Mouse (Mus musculus) cerebellum, adult 2 months (tissue): ENCODE results near the gene Ranbp17. TPM values are rescaled to one million over a fixed set of nuclear protein-coding genes. Genes with fewer than 3 reads are reported as not detected.

Experiments used
- DNase-seq, 2 experiments: peaks; one replicate each; pipeline ENCODE4 v3.0.0; 2021
- H3K27ac ChIP-seq: fragments of 200-500 bp; 2 replicates; pipeline ENCODE4 v1.5.1; 2012; ENCODE audit warnings: low read length, control low read depth, inconsistent platforms; ENCODE audit not compliant: insufficient read depth
- H3K27me3 ChIP-seq: fragments of 200-500 bp; 2 replicates; pipeline ENCODE4 v1.6.1; 2012; ENCODE audit warnings: inconsistent platforms, mild to moderate bottlenecking, low read length, moderate library complexity; ENCODE audit not compliant: control insufficient read depth, insufficient read depth
- H3K4me1 ChIP-seq: fragments of 200-500 bp; 2 replicates; pipeline ENCODE4 v1.6.1; 2011; ENCODE audit warnings: low read length; ENCODE audit not compliant: control insufficient read depth, insufficient read depth
- H3K4me3 ChIP-seq: fragments of 200-500 bp; replicated peaks from 2 replicates; pipeline ENCODE3; 2011; ENCODE audit warnings: mild to moderate bottlenecking, low read depth, low read length, control low read depth; ENCODE audit not compliant: insufficient read depth
- CTCF ChIP-seq: fragments of 200-500 bp; IDR thresholded peaks from 2 replicates; pipeline ENCODE4 v1.5.1; 2011; ENCODE audit warnings: low read depth, mild to moderate bottlenecking, control low read depth, low read length, moderate library complexity, borderline replicate concordance; ENCODE audit not compliant: insufficient read depth
- POLR2A ChIP-seq: fragments of 200-500 bp; IDR thresholded peaks from 2 replicates; pipeline ENCODE4 v1.6.1; 2011; ENCODE audit warnings: low read length, control low read depth, borderline replicate concordance; ENCODE audit not compliant: insufficient read depth
- WGBS: fragments of 180-500 bp; shearing (Covaris S2); methylation state at CpG from one replicate; pipeline ENCODE4 v1.1.7; 2018; 5-methylcytosine and 5-hydroxymethylcytosine counted together
- polyA plus RNA-seq: library from polyadenylated mRNA; depleted of rRNA; stranded (reverse); fragments of >200 nt; gene quantifications from 2 replicates; pipeline ENCODE4 v1.2.3, GENCODE M21; 2012

The Ranbp17 gene
- polyA plus RNA-seq, 1 experiment = 6.5 TPM

DNA sequence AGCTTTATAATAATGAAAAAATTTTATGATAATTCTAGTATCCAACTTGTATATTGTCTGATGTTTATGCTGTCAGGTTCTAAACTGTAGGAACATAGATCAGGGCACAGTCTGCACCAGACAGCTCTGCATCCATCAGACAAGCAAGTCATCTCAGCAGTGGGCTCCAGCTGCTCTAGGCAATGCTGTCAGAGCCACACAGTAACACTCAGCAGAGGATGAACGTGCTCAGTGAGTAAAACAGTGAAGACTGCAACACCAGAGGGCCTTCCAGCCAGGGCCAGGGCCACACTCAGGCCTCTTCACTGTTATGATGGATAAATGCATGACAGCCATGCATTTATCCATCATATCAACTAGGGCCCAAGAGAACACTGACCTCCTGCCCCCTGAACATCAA lies 114.2 kb downstream of the Ranbp17 start:
- Histone ChIP-seq H3K27me3 (no peaks in the 10 kb centered on the region), H3K4me1 (no peaks in the 10 kb centered on the region), H3K4me3 (no peak overlapping the region), H3K27ac (no peak overlapping the region)
- WGBS = 42% methylated on average over 1 of the region's 1 CpGs
- DNase-seq = no peak
- TF ChIP-seq CTCF = no peak
- TF ChIP-seq POLR2A = no peak

GRCm38 (mm10) chr11:33398701-33399100 lies 114.8 kb downstream of the Ranbp17 start:
- no peak for DNase-seq
- Histone ChIP-seq H3K4me3 (no peak overlapping the region), H3K27ac (no peak overlapping the region), H3K27me3 (no peaks in the 10 kb centered on the region), H3K4me1 (no peaks in the 10 kb centered on the region)
- WGBS = 71% methylated on average over 3 of the region's 3 CpGs
- TF ChIP-seq POLR2A (no peak), CTCF (no peak)

DNA sequence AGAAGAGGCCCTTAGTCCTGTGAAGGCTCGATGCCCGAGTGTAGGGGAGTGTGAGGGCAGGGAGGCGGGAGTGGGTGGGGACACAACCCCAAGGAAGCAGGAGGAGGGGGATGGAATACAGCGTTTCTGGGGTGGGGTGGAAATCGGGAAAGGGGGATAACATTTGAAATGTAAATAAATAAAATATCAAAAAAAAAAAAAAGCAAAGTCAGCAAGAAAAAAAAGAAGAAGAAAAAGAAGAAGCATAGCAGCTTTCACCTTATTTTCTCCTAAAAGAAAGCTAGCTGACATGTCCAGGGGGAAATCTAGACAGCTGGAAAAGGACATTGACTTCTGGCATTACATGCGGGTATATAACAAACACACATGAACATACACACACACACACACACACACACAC lies 117.3 kb downstream of the Ranbp17 start:
- no peaks in the 10 kb centered on the region for H3K4me1 ChIP-seq
- DNase-seq = no peak
- WGBS = 95% methylated on average over 6 of the region's 6 CpGs
- TF ChIP-seq POLR2A = no peak
- no peak for TF ChIP-seq CTCF
- H3K4me3 ChIP-seq = no peak overlapping the region
- no peaks in the 10 kb centered on the region for H3K27me3 ChIP-seq
- H3K27ac ChIP-seq = no peak overlapping the region

DNA sequence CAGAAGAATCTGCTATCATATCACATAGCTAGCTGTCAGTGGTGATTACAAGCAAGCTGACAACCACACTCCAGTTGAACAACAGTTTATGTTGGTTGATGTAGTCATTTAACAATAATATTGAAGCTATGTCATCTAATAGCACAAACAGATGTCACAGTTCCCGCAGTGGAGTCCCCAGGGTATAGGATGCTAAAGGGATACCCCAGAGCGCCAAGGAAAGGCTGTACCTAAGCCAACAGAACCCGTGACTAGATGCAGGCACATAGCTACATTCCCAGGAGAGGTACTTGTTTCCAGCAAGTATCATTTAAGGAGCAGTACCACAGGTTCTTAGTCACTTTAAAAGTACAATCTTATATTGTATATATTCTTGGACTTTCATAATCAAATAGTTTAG lies 119.5 kb downstream of the Ranbp17 start:
- no peak overlapping the region for H3K4me3 ChIP-seq
- no peak for TF ChIP-seq POLR2A
- no peak for TF ChIP-seq CTCF
- H3K27ac ChIP-seq = no peak overlapping the region
- no peak for DNase-seq
- no peaks in the 10 kb centered on the region for H3K27me3 ChIP-seq
- no peaks in the 10 kb centered on the region; the same call in 1 of the 2 replicates for H3K4me1 ChIP-seq
- 50% methylated on average over 3 of the region's 3 CpGs for WGBS

DNA sequence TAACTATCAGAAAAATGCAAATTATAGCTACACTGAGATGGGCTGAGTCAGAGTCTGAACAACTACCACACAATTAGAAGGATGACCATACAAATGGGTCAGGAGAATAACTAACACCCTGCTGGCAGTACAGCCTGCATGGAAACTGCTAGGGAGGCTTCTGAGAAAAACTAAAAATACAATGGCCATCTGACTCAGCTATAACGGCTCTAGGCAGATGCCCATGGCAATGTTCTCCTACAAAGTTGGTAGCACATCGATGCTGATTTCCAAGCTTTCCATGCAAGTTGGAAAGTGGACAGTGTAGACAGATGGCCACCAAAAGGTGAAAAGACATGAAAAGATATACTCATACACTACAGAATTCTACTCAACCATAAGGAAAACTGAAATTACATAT lies 124.9 kb downstream of the Ranbp17 start:
- H3K4me1 ChIP-seq = peaks cover 3% of the 10 kb centered on the region; the same call in 1 of the 2 replicates
- 12% methylated on average over 2 of the region's 2 CpGs for WGBS
- DNase-seq = peak; percentile 18 to 60
- no peak overlapping the region for H3K4me3 ChIP-seq
- no peak overlapping the region; the same call in 1 of the 2 replicates for H3K27ac ChIP-seq
- TF ChIP-seq CTCF (no peak), POLR2A (no peak)
- H3K27me3 ChIP-seq = no peaks in the 10 kb centered on the region

- no peaks in the 10 kb centered on the region for H3K27me3 ChIP-seq
- 79% methylated on average over 5 of the region's 5 CpGs for WGBS
- TF ChIP-seq POLR2A (no peak), CTCF (no peak)
These were observed 151.7 kb downstream of the Ranbp17 start for GRCm38 (mm10) chr11:33361867-33362266.

DNA sequence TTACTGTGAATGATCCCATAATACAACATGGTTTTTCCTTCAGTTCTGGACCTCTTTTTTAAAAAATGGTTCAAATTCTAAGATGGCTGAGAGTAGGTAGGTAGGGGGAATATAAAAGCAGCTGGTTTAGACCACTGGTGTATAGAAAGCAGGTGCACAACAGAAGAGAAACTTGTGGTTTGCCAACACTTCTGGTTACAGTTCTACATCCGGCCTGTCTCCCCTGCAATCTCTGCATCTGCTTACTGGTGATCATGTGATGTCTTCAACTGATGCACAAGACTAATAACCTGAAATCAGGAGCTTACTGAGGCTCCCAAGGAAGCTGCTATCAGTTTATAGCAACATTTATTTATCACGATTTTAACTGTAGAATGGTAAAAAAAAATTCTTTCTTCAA lies 164.3 kb downstream of the Ranbp17 start:
- Histone ChIP-seq H3K4me3 (no peak overlapping the region), H3K27me3 (no peaks in the 10 kb centered on the region), H3K27ac (no peak overlapping the region), H3K4me1 (no peaks in the 10 kb centered on the region)
- WGBS = 81% methylated on average over 2 of the region's 2 CpGs
- no peak for TF ChIP-seq CTCF
- TF ChIP-seq POLR2A = no peak
- no peak for DNase-seq

More at GRCm38 (mm10) chr11:33361867-33362266, 151.7 kb downstream of the Ranbp17 start:
- Histone ChIP-seq H3K4me1 (no peaks in the 10 kb centered on the region), H3K27ac (no peak overlapping the region), H3K4me3 (no peak overlapping the region)
- DNase-seq = no peak

- no peak overlapping the region for H3K4me3 ChIP-seq
- H3K4me1 ChIP-seq = no peaks in the 10 kb centered on the region; the same call in 1 of the 2 replicates
- no peak for DNase-seq
- H3K27me3 ChIP-seq = no peaks in the 10 kb centered on the region
- TF ChIP-seq CTCF = no peak
- TF ChIP-seq POLR2A = no peak
- H3K27ac ChIP-seq = no peak overlapping the region
- WGBS = 100% methylated on average over 2 of the region's 2 CpGs
These were observed 171.5 kb downstream of the Ranbp17 start for GRCm38 (mm10) chr11:33342061-33342460.
